Mouse (Mus musculus) ovary, adult 18-20 months (tissue): ENCODE results near the gene Nfkbib.
A peak's percentile ranks its signal among the peaks of the same experiment; 100 is the strongest.

ENCODE experiments used
- DNase-seq: peaks from one replicate; pipeline ENCODE4 v3.0.0; 2022; ENCODE audit warnings: low spot score, mixed read lengths

Gene Nfkbib

DNA sequence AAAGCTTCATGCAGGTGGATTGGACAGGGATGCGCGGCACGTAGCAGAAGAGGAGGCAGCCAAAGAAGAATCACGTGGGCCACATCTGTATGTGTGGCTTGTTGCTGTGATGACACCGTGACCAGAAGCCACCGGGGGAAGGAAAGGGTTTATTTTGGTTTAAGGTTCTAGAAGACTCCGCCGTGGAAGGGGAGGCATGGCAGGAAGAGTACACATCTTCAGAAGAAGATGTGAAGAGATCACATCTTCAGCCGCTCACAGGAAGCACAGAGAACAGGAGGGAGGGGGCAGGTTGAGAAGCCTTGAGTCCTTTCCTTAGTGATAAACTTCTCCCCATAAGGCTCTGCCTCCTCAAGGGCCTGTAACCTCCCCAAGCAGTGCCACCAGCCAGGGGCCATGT lies 32.7 kb upstream of the Nfkbib start:
- DNase-seq = no peak

DNA sequence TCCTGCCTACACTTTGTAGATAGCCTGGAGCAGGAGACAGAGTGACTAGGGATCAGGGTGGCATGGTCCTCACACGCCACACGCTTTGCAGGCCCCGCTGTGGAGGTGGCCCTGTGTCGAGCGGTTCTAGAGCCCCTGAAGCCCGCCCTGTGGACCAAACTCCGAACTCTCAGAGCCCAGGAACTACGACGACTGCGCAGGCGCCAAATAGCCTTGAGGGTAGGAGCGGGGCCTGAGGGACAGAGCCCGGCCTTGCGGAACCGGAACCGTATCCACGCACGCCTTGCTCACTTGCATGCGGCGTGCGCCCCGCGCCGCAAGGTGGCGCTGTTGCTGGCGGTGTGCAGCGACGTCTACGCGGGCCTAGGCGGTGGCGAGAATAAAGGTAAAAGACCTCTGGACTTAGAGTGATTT lies 29.3 kb upstream of the Nfkbib start:
- peak; percentile 69 for DNase-seq

DNA sequence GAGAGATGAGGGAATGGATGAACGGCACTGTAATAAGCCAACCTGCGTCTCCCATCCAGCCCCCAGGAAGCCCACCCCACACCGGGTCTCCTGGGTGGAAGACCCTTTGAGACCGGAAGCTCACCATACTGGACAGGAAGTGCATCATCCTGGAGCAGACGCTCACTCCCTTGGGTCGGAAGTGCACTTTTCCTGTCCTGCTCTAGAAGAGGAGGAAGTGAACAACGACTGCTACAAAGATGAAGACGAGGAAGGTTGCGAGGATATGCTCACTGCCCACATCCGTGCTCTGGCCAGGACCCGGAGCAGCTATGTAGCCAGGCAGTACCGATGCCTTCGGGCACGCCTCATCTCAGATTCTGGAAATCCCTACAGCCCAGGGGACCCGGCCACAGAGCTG lies 28.5 kb upstream of the Nfkbib start:
- no peak for DNase-seq

DNA sequence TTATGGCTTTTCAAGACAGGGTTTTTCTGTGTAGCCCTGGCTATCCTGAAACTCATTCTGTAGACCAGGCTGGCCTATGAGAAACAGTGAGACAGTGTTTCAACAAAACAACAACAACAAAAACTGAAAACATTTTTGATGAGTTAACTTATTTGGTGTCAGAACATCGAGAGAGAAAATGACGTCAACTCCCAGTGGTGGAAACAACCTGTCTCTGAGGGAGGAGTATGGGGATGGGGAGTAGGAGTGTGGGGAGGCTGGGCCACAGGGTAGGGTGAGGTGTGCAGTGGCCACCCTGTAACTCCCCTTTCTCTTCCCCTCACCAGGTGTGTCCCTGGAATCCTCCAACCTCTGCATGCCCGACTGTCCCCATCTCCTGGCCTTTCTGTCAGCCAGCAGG lies 27.2 kb upstream of the Nfkbib start:
- no peak for DNase-seq

DNA sequence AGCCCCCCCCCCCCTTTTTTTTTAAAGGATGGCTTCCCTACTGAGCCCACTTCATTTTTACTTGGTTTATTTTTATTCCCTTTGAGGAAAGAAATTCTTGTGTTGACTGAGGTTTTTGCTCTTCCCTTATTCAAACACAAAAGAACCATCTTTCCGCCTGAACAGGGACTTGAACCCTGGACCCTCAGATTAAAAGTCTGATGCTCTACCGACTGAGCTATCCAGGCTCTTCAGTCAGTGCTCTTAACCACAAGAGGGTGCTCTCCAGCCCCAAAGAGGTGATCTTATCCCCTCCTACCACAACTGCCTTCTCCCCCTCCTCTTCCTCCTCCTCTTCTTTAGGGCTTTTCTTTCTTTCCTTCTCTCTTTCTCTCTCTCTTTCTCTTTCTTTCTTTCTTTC lies 26.5 kb upstream of the Nfkbib start:
- DNase-seq = no peak

DNA sequence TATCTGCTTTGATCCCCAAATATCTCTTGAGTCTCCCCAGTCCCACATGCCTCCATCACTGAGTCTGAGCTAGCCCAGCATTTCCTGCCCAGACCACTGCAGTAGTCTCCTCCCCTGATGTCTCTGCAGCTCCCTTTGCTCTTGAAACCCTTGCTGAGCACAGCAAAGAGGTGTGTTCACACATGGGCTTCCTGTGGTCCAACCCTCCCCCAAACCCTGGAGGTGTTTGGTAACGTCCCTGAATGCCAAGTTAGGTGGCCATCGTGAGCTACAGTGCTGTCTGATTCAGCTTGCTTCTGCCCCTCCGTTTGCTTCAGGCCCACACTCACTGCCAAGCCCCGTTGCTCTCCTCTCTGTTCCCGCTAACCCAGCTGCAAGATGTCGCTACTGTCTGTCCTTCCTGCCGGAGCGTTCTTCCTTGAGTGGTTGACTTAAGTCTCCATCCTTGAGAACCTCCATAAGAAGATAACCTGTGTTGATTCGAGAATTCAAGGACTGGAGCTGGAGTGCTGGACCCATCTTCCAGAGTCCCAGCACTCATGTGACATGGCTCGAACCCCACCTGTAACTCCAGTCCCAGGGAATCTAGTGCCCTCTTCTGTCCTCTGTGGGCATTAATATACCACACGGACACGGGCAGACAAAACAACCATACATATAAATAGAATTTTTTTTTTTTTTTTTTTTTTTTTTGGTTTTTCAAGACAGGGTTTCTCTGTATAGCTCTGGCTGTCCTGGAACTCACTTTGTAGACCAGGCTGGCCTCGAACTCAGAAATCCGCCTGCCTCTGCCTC lies 25.3 kb upstream of the Nfkbib start:
- DNase-seq = no peak

DNA sequence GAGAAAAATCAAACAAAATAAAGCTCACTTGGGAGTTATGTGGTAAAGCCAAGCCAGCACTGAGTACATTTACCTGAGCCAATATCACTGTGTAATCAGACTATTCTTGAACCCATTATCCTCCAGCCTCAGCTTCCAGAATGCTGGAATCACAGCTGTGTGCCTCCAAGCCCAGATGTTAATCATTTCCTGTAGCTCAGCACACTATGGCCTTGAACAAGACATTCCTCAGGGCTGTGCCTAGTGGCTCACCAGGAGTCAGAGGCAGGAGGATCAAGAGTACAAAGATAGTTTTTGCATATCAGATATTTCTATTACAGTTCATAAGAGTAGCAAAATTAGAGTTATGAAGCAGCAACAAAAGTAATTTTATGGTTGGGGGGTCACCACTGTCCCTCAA lies 24.4 kb upstream of the Nfkbib start:
- DNase-seq = no peak

DNA sequence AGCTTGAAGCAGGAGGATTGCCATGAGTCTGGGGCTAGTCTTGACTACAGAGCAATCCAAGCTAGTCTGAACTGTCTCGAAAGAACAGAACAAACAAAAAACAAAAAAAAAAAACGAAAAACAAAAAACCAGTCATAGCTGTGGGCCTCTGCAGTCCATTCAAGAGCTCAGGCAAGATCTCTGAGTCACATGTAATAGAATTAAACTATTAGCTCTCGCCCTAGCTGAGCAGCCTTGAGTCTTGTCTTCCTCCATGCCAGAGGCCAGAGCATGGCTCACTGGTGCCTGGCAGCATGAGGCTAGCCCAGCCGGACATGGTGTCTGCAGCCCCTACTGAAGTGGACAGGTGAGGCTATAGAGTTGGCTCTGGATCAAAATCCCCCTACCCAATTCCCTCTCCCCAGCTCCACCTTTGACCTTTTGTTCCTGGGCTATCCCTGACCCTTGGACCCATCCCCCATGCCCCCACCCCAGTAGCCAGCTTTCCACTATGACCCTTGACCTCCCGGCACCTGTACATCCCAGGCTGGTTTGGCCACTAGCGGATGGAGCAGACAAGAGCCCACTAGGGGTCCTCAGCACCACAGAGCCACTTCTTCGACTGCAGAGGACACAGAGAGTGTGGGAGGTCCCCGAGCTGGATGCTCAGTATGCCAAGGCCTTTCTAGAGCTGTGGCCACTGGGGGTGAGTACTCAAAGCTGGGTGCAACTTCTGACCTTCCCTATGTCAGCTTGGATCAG lies 22.9 kb upstream of the Nfkbib start:
- no peak for DNase-seq

DNA sequence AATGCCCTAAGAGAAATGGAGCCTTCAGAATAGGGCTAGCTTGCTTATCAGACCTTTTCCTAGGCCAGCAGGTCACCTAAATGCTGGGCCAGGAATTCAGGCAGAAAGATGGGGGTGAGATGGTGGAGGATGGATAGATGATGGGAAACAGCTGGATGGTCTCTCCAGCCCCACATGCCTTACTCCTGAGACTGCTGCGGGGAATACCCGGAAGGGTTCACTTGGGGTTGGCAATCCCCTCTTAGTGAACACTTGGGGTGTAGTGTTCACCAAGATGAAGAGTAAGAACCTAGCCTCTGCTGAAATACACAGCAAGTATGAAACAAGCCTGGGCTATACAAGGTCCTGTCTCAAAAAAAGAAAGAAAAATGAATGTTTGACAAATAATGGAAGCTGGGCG lies 21.9 kb upstream of the Nfkbib start:
- DNase-seq = no peak

DNA sequence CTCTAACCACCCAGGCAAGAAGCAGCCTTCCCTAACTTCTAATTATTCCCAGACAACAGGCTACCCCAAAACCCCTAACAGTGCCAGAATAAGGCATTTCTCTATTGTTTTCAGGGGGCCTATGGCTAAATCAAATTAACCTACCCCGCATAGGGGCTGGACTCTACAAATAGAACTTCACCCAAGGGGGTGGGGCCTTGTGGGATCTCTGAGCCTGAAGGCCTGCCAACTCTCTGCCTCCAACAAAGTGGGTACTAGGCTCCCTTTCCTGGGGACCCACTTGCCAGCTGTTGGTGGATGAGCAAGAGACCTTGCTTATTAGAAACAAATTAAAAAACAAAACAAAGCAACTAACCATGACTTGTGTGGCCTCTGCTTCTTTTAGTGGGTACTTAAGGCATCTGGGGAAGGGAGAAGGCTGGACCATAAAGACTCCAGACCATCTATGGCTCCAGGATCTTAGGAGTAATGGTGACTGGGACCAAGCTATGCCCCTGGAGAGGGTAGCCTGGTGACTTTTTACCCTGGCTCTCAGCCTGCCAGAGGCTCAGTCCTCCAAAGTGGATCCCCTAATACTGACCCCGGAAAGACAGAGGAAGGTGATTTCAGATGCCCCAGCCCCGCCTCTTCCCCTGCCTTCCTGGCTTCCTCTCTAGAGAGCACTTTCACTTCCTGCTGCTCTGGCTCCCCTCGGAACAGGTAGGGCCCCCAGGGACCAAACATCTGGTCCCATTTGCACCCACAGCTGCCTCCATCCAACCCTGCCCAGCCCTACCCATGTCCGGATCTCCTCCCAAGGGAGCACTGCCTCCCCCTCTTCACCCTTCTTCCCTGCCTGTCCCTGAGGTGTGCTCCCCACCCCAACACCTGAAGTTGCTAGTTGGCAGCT lies 21.2 kb upstream of the Nfkbib start, which contains the start of gene Rinl:
Gene Rinl (plus strand): TSS at position 663 of the 889 bp plus-strand sequence.
- DNase-seq = no peak

DNA sequence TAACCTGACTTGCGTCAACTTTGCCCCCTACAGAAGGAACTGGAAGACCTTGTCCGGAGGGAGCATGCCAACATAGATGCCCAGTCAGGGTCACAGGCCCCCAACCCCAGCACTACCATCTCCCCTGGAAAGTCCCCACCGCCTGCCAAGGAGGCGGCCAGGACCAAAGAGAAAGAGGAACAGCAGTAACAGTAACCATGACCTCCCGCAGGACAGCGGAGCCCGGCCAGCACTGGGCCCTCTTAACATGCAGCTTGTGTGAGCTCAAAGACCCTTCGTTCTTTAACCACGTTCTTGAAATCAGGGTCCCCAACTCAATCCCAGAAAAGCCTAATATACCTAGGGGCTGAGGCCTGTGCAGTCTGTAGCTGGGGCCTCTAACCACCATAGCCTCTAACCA lies 20.6 kb upstream of the Nfkbib start:
- DNase-seq = no peak

DNA sequence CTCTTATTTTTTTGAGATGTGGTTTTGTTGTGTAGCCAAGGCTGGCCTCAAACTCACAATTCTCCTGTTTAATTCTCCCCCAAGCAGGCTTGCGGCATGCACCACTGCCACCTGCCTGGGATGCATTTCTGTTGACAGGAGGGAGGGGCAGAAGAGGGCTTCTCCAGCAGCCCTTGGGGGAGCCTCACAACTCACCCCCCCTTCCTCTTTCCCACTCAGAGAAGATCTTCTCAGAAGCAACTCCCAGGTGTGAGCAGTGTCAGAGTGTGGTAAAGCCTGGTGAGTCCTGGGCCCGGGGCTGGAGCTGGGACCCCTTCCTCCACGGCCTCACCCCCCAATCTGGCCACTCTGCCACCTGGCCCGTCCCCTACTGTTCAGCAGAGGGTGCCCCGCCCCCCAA lies 17.8 kb upstream of the Nfkbib start:
- no peak for DNase-seq

DNA sequence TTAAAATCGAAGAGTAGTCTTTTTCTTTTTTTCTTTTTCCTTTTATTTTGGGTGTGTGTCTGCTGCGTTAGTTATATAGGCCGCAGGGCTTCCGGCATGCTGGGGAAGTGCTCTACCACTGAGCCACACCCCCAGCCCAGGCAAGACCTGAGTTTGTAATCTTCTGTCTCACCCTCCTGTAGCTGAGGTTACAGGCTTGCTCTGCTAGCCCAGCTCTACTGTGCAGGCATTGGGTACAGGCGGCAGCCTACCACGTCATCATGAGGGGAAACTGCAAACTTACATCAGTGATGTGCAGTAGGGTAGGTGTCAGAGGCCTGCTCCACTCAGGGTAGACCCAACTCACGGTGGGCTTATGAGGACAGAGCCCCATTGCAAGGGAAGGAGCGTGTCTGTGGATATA lies 13.9 kb upstream of the Nfkbib start:
- no peak for DNase-seq

DNA sequence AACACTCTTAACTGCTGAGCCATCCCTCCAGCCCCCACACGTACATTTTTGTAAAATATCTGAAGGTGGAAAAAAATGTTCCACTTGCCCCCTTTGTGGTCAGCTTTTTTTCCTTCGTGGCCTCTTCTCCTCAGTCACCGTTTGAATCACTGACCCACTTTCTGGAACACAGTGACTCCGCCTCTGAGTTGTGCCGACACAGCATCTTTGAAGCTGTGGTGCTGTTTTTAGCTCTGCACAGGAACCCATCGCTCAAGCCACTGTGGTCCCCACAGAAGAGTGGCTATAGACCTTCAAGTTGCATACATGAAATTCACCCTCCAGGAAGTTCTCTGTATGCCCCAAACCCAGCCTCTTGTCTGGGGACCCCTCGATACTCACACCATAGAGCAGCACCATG lies 13.5 kb upstream of the Nfkbib start:
- DNase-seq = no peak

DNA sequence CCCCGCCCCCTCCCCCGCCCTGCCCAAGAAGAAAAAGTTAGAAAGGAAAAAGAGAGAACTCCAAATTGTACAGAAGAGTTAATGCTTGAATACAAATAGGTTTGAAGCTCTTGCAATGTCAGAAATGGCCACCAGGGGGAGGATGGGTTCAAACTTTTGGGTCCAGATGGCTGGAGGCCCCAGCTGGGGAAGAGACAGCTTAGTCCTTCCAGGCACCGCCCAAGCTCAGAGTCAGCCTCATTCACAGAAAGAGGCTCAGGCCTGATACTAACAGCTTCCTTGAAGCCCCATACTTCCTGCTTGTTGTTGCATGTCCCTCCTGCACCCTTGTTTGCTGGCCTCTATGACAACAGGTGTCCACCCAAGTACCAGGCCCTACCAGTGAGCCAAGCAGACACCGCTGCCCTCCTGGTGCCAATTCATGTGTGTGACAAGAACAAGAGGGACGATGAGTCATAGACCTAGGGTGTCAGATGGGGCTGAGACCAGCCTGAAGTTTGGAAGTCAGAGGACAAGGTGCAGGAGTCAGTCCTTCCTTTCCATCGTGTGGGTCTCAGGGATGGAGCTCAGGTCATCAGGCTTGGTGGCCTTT lies 12.9 kb upstream of the Nfkbib start:
- peak; percentile 52 for DNase-seq

DNA sequence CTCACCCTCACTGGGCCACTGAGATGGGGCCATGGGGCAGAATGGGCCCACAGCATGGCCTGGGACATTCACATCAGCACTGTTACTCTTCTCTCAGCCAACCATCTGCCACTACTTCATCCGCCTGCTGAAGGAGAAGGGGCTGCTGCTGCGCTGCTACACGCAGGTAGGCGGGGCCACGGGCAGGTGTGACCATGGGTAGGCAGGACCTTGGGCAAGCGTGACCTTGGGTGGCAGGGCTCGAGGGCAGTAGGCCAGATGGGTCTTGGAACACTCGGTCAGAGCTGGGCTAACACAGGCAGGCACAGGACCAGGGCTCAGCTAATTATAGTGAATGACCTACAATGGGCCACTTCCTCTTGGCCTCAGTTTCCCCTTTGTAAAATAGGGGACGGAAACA lies 11.5 kb upstream of the Nfkbib start:
- DNase-seq = no peak

DNA sequence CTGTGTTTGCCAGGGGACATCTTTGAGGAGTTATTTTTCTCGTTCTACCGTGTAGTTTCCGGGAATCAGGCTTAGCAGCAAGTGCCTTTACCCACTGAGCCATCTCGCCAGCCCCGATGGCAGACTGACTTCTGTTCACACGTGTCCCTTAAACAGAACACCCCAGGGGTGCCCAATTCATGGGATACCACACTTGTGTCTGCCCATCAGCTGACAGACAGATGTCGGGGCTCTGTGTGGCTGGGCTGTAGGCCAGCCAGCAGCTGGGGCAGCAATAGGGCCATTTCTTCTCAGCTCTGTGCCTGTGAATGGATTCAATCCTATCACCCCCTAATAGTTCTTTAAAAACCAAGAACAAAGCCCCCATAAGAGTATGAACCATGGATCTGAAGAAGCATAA lies 7.8 kb upstream of the Nfkbib start:
- no peak for DNase-seq

DNA sequence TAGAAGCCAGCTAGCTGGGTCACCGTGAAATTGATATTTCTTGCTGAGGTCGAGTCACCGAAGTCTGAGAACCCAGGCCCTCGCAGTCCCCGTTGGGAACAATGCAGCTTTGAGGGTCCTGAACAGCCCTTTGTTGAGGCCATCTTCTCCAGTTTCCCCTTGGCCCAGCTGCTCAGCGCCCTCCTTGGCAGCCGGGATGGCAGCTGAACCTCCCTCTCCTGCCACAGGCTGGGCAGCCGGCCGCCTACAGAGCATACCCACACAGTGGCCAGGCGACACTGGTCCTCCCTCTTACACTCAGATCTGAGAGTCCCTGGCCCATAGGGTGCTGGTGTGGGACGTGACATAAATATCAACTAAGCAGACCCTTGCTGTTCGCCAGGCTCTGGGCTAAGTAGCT lies 6.9 kb upstream of the Nfkbib start:
- no peak for DNase-seq

DNA sequence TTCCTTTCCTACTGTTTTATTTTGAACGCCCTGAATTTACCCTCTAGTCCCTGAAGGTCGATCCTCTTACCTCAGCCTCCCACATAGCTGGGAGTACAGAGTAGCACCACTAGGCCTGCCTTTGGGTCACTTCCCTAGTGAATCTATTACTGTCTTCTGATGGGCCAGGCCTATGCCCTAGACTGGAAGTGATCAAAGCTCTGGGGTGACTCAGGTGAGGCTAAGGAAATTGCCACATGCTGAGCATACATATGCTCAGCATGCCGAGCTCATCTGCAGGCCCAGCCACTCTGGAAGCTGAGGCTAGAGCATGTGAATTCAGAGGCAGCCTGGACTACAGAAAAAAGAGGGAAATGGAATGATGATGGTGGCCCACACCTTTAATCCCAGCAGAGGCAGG lies 5.9 kb upstream of the Nfkbib start:
- DNase-seq = no peak

DNA sequence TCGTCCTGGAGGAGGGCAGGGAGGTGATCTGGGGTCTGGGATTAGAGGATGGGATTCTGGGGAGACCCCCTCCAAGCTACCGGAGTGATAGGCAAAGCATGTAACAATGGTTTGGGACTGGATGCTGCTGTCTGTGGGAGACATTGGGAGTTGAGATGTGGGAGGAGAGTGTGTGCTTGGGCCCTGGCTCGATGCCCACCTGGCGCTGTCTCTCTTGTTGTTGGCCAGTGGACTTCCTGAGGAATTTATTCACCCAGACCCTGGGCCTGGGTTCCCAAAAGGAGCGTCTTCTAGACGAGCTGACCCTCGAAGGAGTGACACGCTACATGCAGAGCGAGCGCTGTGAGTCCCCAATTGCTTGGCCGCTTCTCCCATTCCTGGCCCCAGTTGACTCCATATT lies 4.6 kb upstream of the Nfkbib start:
- no peak for DNase-seq

DNA sequence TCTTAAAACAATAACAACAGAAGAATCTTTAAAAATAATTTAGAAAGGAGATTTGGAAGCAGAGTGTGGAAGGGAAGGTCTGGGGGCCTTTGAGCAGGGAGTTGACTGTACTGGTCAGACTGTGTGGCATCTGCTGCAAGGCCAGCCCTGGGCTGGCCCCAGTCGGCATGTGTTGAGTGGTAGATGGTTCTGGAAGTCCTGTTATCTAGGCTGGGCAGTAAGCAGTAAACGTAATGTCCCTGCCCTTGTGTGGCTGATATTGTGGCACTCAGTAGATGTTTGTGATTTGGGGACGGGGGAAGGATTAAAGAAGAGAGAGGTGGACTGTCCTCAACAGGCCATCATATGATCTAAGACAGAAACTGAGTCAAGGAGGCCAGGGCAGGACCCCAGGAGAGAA lies 3.0 kb upstream of the Nfkbib start:
- DNase-seq = no peak

DNA sequence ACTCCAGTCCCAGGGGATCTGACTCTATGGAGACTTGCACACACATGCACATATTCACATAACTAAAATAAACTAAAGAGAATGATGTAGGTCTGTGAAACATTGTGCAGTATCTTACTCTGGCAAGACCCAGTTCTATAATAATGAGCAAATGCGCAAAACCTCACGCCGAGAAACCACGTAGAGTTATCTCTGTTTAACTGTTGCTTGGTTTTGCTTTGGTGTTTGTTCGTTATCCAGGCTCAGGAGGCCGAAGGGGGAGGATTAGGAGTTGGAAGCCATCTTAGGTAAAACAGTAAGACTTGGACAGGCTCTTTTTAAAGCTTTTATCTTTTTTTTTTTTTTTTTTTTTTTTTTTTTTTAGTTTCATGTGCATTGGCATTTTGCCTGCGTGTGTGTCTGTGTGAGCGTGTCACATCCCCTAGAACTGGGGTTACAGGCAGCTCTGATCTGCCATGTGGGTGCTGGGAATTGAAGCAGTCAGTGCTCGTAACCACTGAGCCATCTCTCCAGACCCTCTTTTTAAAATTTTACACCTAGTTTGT lies 2.2 kb upstream of the Nfkbib start:
- DNase-seq = no peak
